Mouse (Mus musculus): ENCODE measurements around the gene Mvd. TPM values are rescaled to one million over a fixed set of nuclear protein-coding genes. Genes with fewer than 3 reads are reported as not detected.

Mvd gene
- polyA plus RNA-seq, 1 experiment from 2014 or later: 31.2 TPM

DNA sequence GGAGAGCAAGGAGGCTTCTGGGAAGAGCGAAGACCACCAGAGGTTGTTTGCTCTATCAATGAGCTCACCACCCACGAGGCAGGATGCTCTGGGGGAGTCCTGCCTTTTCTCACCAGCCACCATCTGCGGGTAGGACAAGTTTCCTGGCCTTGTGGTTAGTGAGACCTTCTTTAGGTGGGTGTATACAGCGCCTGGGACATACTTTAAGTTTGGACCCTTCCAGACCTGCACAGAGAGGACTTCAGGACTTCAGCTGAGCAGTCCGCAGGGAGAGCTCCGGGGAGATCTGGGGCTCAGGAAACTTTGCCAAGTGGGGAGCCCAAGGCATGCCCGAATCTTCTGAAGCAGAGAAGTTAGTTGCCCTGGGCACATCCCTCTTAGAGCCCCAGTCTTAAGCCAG, 16.8 kb upstream of the Mvd start:
- peaks cover 13% of the 10 kb centered on the region; the same call in 1 of the 2 replicates for H3K4me1 ChIP-seq (replicated peaks; ENCODE audit: insufficient read depth, low read length)
- peak overlapping the region; percentile 66 for H3K4me2 ChIP-seq (ENCODE audit: low read length)
- no peaks in the 10 kb centered on the region for H3K36me3 ChIP-seq (ENCODE audit: insufficient read depth, low read length)
- WGBS: 26% methylated on average over 7 of the region's 7 CpGs
- no peak for TF ChIP-seq CTCF (IDR thresholded peaks at IDR 0.05; ENCODE audit: low read depth)
- peak overlapping the region; percentile 27; the same call in 1 of the 2 replicates for H3K4me3 ChIP-seq (replicated peaks; ENCODE audit: low read depth, low read length)
- no peaks in the 10 kb centered on the region for H3K9me3 ChIP-seq (replicated peaks; ENCODE audit: low read length)
- ATAC-seq (replicated peaks; ENCODE audit: low FRiP score, low read depth): 0 out of 2 replicates have a peak, but pooled peaks have one; percentile 1
- no peak overlapping the region for H3K27ac ChIP-seq
- DNase-seq (ENCODE audit: low spot score): no peak
- peaks cover 16% of the 10 kb centered on the region for H3K27me3 ChIP-seq (ENCODE audit: insufficient read depth, low read length)
- peak overlapping the region; percentile 43; the same call in 1 of the 2 replicates for H3K9ac ChIP-seq (ENCODE audit: low read depth, low read length)

DNA sequence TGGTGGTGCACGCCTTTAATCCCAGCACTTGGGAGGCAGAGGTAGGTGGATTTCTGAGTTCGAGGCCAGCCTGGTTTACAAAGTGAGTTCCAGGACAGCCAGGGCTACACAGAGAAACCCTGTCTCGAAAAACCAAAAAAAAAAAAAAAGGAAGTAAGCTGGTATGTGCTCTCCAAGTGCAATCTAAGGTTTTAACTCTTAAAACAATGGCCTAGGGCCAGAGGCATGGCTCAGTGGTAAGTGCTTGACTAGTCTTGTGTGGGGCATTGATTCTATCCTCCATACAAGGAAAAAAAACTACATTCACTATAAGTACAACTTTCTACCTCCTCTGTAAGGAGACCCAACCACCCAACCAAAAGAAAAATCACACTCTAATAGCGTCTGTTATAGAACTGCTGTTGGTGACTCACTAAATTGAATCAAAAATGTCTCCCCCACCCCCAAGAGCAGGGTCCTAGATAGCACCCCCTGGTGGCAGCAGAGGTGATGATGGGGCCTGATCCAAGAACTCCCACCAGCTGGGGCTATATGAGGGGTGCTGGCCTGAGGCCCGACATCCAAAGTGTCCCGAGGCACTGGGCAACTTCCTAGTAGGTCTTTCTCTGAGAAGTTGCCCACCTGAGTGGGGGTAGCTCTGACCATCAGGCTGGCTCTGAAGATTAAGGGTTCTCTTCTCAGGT, 16.1 kb upstream of the Mvd start:
- no peaks in the 10 kb centered on the region for H3K36me3 ChIP-seq (ENCODE audit: insufficient read depth, low read length)
- peaks cover 13% of the 10 kb centered on the region; the same call in 1 of the 2 replicates for H3K4me1 ChIP-seq (replicated peaks; ENCODE audit: insufficient read depth, low read length)
- H3K9ac ChIP-seq (ENCODE audit: low read depth, low read length): no peak overlapping the region
- WGBS: 62% methylated on average over 6 of the region's 6 CpGs
- no peak overlapping the region for H3K27ac ChIP-seq
- no peak for ATAC-seq (replicated peaks; ENCODE audit: low FRiP score, low read depth)
- no peak overlapping the region for H3K4me3 ChIP-seq (replicated peaks; ENCODE audit: low read depth, low read length)
- H3K4me2 ChIP-seq (ENCODE audit: low read length): no peak overlapping the region
- peak; percentile 63 for TF ChIP-seq CTCF (IDR thresholded peaks at IDR 0.05; ENCODE audit: low read depth)
- no peaks in the 10 kb centered on the region for H3K9me3 ChIP-seq (replicated peaks; ENCODE audit: low read length)
- H3K27me3 ChIP-seq (ENCODE audit: insufficient read depth, low read length): peaks cover 16% of the 10 kb centered on the region
- no peak for DNase-seq (ENCODE audit: low spot score)

DNA sequence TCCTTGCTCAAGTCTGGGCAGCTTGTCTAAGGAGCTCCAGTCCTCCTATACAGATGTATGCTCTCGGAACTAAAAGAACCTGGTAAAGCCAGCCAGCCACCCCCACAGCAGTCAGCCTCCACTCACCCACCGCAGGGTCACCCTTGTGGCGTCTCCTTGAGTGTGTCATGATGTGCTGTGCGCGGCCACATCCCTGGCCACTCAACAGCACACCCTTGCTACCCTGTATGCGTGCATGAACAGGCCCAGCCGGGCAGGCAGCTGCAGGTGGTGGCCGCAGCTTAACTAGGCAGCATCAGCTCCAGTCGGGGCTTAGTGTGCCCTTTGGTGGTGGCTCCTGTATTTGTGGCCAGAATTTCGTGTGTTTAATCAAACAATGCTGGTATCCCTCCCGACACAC, 13.9 kb upstream of the Mvd start:
- H3K4me3 ChIP-seq (replicated peaks; ENCODE audit: low read depth, low read length): no peak overlapping the region
- H3K4me2 ChIP-seq (ENCODE audit: low read length): no peak overlapping the region
- DNase-seq (ENCODE audit: low spot score) (no peak), ATAC-seq (replicated peaks; ENCODE audit: low FRiP score, low read depth) (no peak)
- peaks cover 13% of the 10 kb centered on the region; the same call in 1 of the 2 replicates for H3K4me1 ChIP-seq (replicated peaks; ENCODE audit: insufficient read depth, low read length)
- H3K27me3 ChIP-seq (ENCODE audit: insufficient read depth, low read length): peaks cover 16% of the 10 kb centered on the region
- no peak overlapping the region for H3K9ac ChIP-seq (ENCODE audit: low read depth, low read length)
- no peaks in the 10 kb centered on the region for H3K36me3 ChIP-seq (ENCODE audit: insufficient read depth, low read length)
- H3K9me3 ChIP-seq (replicated peaks; ENCODE audit: low read length): no peaks in the 10 kb centered on the region
- WGBS: 68% methylated on average over 11 of the region's 11 CpGs
- TF ChIP-seq CTCF (IDR thresholded peaks at IDR 0.05; ENCODE audit: low read depth): no peak
- H3K27ac ChIP-seq: no peak overlapping the region

DNA sequence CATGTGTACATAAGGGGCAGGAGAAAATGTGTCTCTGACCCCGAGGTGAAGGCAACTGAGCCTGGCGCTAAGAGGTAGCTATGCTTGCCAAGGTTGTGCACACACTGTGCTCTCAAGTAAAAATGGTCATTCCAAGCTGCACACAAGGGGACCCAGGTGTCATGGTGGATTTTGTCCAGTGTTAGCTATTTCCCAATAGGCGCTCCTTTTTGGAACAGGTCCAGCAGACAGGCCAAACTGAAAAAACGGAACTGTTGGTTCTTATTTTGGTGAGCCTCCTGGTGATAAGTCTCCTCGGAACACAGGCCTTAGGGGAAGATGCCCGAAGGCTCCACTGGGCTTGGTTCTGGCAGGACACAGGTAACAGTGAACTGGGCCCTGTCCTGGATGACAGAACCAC, 11.2 kb upstream of the Mvd start:
- Histone ChIP-seq H3K9ac (ENCODE audit: low read depth, low read length) (no peak overlapping the region), H3K27me3 (ENCODE audit: insufficient read depth, low read length) (0 out of 2 replicates have a peak, but pooled peaks cover 5% of the 10 kb centered on the region), H3K36me3 (ENCODE audit: insufficient read depth, low read length) (no peaks in the 10 kb centered on the region), H3K4me2 (ENCODE audit: low read length) (no peak overlapping the region), H3K4me3 (replicated peaks; ENCODE audit: low read depth, low read length) (no peak overlapping the region), H3K27ac (no peak overlapping the region), H3K9me3 (replicated peaks; ENCODE audit: low read length) (no peaks in the 10 kb centered on the region), H3K4me1 (replicated peaks; ENCODE audit: insufficient read depth, low read length) (no peaks in the 10 kb centered on the region)
- TF ChIP-seq CTCF (IDR thresholded peaks at IDR 0.05; ENCODE audit: low read depth): no peak
- WGBS: 82% methylated on average over 6 of the region's 6 CpGs
- ATAC-seq (replicated peaks; ENCODE audit: low FRiP score, low read depth) (no peak), DNase-seq (ENCODE audit: low spot score) (no peak)

DNA sequence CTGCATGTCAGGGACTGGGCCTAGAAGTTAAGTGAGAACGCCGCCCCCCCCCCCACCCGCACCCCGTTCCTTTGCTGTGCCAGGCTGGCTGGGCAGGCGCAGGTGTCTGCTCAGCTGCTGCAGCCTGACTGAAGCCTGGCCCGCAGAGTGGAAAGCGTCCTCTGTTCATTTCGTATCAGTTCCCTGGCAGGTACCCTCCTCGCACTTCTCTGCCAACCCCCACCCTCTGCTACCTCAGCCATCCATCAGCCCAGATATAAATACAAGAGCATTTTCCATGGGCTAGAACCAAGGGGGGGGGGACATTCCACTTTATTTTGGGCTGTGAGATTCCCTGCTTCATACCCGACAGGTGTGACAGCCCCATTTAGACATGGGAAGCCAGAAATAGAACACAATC, 8.9 kb upstream of the Mvd start:
- WGBS: 90% methylated on average over 6 of the region's 10 CpGs
- no peak for ATAC-seq (replicated peaks; ENCODE audit: low FRiP score, low read depth)

DNA sequence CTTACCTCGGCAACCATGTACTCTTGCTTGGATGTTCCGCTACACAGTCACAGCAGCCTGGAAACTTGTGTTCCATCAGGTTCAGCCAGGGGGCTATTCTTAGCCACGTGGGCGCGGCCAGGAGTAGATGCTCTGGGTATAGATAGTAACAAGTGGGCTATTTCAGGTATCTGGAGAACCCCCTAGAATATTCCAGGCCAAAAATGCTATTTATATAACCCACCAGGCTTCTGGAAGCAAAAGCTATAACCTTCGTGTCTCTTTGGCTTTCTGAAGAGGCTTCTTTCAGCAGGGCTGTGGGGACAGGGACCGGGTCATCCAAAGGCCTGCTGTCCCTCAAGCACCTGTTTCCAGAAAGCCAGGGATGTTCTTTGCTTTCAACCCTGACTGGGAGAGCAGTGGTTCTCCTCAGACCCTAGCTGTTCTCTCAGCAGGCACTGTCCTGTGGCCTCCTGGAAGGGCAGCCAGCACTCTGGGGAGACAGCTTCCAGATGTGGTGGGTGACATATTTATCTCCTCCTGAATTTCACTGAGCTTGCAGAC, 8.0 kb upstream of the Mvd start:
- no peak for TF ChIP-seq CTCF (IDR thresholded peaks at IDR 0.05; ENCODE audit: low read depth)
- no peak for DNase-seq (ENCODE audit: low spot score)
- Histone ChIP-seq H3K4me2 (ENCODE audit: low read length) (no peak overlapping the region), H3K27me3 (ENCODE audit: insufficient read depth, low read length) (no peaks in the 10 kb centered on the region), H3K4me1 (replicated peaks; ENCODE audit: insufficient read depth, low read length) (no peaks in the 10 kb centered on the region), H3K9ac (ENCODE audit: low read depth, low read length) (no peak overlapping the region), H3K4me3 (replicated peaks; ENCODE audit: low read depth, low read length) (no peak overlapping the region), H3K27ac (no peak overlapping the region), H3K9me3 (replicated peaks; ENCODE audit: low read length) (no peaks in the 10 kb centered on the region), H3K36me3 (ENCODE audit: insufficient read depth, low read length) (no peaks in the 10 kb centered on the region)
- ATAC-seq (replicated peaks; ENCODE audit: low FRiP score, low read depth): no peak
- WGBS: 72% methylated on average over 7 of the region's 7 CpGs

More for the DNA sequence above, 8.9 kb upstream of the Mvd start:
- H3K27ac ChIP-seq: no peak overlapping the region
- TF ChIP-seq CTCF (IDR thresholded peaks at IDR 0.05; ENCODE audit: low read depth): no peak
- H3K27me3 ChIP-seq (ENCODE audit: insufficient read depth, low read length): 0 out of 2 replicates have a peak, but pooled peaks cover 2% of the 10 kb centered on the region
- H3K9ac ChIP-seq (ENCODE audit: low read depth, low read length): no peak overlapping the region
- no peak overlapping the region for H3K4me3 ChIP-seq (replicated peaks; ENCODE audit: low read depth, low read length)
- no peaks in the 10 kb centered on the region for H3K9me3 ChIP-seq (replicated peaks; ENCODE audit: low read length)
- no peak overlapping the region for H3K4me2 ChIP-seq (ENCODE audit: low read length)
- H3K36me3 ChIP-seq (ENCODE audit: insufficient read depth, low read length): no peaks in the 10 kb centered on the region
- DNase-seq (ENCODE audit: low spot score): no peak
- no peaks in the 10 kb centered on the region for H3K4me1 ChIP-seq (replicated peaks; ENCODE audit: insufficient read depth, low read length)
